Mouse (Mus musculus): ENCODE data around the gene Cldn20. TPM values are rescaled to one million over a fixed set of nuclear protein-coding genes. Genes with fewer than 3 reads are reported as not detected.

Cldn20 gene
- polyA plus RNA-seq (2016; fragmentation: Nextera tagmentation; extraction: Ambion mirVana) = 0.23 and 0.24 TPM in 2 replicates

DNA sequence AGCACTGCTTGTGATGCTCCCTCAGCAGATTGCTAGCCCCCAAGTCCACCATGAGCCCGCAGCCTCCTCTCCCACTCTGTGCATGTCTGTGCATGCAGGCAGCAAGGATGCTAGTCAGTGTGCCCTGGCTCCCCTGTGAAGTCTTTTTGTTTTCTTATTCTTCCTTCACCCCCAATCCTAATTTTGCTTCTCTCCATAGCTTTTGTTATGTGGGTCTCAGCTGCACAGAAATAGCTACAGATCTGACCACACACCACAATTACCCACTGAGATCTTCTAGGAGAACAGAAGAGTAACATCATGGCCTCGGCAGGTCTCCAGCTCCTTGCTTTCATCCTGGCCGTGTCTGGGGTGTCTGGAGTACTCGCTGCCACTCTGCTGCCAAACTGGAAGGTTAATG is at the start of gene Cldn20:
Gene Cldn20, plus strand, starts transcription at position 301 of the 400 bp plus-strand sequence.
- no peaks in the 10 kb centered on the region for H3K36me3 ChIP-seq
- no peaks in the 10 kb centered on the region for H3K4me1 ChIP-seq
- no peak within 1 kb of the TSS for H3K27ac ChIP-seq
- 89% methylated on average over 4 of the region's 4 CpGs for WGBS
- H3K4me3 ChIP-seq = no peak within 1 kb of the TSS
- no peak for DNase-seq (ENCODE audit: low spot score)
- no peaks in the 10 kb centered on the region for H3K27me3 ChIP-seq (ENCODE audit: low read depth, poor library complexity, severe bottlenecking)
- no peaks in the 10 kb centered on the region for H3K9me3 ChIP-seq (replicated peaks)

DNA sequence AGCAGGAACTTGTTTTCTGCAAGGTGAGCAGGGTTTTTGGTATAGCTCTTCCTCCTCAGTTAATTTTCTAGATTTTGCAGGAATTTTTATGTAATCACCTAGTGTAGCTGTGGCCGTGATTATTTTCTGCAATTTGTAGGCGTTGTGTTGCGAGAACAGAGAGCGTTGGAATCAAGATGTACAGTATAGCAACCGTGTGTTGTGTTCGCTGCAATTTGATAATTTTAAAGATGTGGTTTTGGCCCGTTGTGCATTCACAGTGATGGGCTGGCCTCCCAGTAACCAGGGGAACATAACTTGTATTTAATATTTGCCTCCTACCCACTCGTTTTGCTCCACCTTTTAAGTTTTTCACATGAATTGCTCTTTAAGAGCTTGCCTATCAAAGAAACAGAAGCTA is 49.3 kb upstream of the Cldn20 start:
- Histone ChIP-seq H3K27ac (no peak overlapping the region), H3K9me3 (replicated peaks) (no peaks in the 10 kb centered on the region), H3K27me3 (ENCODE audit: low read depth, poor library complexity, severe bottlenecking) (no peaks in the 10 kb centered on the region), H3K4me1 (no peaks in the 10 kb centered on the region), H3K4me3 (no peak overlapping the region), H3K36me3 (no peaks in the 10 kb centered on the region)
- 91% methylated on average over 8 of the region's 8 CpGs for WGBS
- DNase-seq (ENCODE audit: low spot score) = no peak

DNA sequence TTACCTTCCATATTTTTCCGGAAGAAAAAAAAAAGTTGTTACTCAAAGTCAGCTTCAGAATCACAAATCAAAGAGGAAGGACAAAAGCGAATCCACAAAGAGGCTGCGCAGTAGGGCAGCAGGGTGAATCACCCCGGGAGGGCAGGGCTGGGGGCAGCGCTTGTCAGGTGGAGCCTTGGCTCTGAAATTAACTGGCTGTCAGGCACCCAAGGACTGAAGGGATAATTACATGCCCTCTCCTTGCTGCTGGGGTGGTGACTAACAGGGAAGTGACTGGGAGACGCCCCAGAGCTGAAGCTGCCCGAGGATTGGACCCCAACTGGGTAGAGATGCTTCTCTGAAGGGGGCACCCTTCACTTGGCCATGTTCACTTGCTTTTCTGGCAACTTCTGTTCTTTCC is 46.5 kb upstream of the Cldn20 start:
- WGBS = 78% methylated on average over 7 of the region's 7 CpGs
- Histone ChIP-seq H3K4me3 (no peak overlapping the region), H3K27me3 (ENCODE audit: low read depth, poor library complexity, severe bottlenecking) (no peaks in the 10 kb centered on the region), H3K36me3 (no peaks in the 10 kb centered on the region), H3K27ac (no peak overlapping the region), H3K4me1 (no peaks in the 10 kb centered on the region), H3K9me3 (replicated peaks) (no peaks in the 10 kb centered on the region)
- DNase-seq (ENCODE audit: low spot score) = no peak

DNA sequence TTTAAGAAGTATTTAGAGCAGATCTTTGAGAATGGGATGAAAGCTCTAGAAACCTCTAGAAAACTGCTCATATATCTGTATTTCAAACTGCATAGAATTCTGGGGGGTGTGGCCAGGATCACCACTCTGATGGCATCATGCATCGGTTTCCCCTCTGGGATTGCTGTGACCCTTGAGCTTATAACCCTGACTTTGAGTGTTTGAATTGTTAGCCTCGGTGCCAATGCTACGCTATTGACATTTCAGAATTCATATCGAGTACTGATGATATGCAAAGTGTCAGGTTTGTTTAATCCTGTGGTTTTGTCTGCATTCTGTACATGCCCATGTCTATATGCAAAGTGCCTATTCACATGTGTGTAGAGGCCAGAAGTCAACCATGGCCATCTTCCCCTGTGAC is 45.1 kb upstream of the Cldn20 start:
- Histone ChIP-seq H3K27ac (no peak overlapping the region), H3K9me3 (replicated peaks) (no peaks in the 10 kb centered on the region), H3K27me3 (ENCODE audit: low read depth, poor library complexity, severe bottlenecking) (no peaks in the 10 kb centered on the region), H3K36me3 (no peaks in the 10 kb centered on the region), H3K4me3 (no peak overlapping the region), H3K4me1 (no peaks in the 10 kb centered on the region)
- no peak for DNase-seq (ENCODE audit: low spot score)
- WGBS = 91% methylated on average over 4 of the region's 4 CpGs

DNA sequence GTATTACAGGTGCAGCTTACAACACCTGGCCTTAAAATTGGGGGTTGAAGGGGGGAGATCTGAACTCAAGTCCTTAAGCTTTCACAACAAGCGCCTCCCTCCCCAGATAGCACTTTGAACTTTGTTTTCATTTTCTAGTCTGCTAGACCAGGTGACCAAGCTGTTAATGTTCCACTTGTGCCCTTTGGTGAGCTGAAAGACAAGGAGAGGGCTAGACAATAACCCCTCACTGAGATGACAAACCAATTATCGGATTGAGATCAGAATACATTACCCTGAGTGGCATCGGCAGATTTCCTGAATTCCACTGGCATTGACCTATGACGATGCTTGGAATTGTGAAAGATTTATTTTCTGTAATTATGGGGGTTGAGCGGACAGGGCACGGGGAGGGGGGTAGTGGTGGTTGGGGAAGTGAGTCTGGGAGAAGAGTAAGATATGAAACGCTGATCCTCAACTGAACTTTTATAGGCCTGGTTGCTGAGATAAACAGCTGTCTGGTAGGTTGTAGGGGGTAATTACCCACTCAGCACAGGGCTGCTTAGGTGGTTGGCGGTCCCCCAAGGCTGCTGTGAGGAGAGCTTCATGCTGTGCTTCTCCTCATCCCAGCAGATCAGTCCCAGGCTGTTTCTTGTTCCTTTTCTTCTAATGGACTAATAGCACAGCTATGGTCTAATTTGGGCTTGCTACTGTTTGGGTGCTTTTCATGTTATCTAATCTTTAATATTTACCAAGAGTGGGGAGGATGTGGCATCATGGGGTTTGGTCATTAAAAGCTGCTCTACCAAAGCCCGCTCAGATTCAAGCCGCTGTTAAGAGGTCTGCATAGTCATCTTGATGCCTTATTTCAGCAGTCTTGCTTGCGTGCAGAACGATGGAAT is 44.4 kb upstream of the Cldn20 start:
- no peaks in the 10 kb centered on the region for H3K4me1 ChIP-seq
- 83% methylated on average over 12 of the region's 12 CpGs for WGBS
- H3K27ac ChIP-seq = no peak overlapping the region
- no peaks in the 10 kb centered on the region for H3K36me3 ChIP-seq
- no peaks in the 10 kb centered on the region for H3K27me3 ChIP-seq (ENCODE audit: low read depth, poor library complexity, severe bottlenecking)
- no peaks in the 10 kb centered on the region for H3K9me3 ChIP-seq (replicated peaks)
- no peak for DNase-seq (ENCODE audit: low spot score)
- H3K4me3 ChIP-seq = no peak overlapping the region

DNA sequence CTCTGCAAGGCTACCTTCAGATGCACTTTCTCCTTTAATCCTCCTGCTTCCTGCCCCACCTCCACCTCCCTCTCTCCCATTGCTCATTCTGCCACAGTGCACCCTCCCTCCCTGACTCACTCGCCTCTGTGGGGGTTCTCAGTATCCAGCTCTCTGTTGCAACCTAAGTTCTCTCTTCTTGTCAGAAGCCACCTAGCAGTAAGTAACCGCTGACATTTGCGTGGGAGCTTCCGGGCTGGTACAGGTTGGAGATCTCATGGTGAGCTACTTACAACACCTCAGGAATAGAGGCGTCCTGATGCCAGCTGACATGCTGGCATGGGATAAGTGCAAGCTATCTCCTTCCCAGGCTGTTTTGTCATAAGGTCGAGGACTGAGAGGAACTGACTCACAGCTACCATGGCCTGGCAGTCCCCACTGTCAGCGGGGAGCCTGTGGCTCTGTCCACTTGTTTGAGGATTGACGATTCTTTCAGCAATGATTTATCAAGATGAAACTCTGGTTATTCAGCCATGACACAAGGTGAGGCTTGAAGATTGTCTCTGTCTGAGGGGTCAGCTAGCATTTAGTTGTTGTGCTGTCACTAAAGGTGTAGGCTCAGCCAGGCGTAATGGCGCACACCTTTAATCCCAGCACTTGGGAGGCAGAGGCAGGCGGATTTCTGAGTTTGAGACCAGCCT is 42.0 kb upstream of the Cldn20 start:
- DNase-seq (ENCODE audit: low spot score) = no peak
- Histone ChIP-seq H3K27me3 (ENCODE audit: low read depth, poor library complexity, severe bottlenecking) (no peaks in the 10 kb centered on the region), H3K4me1 (no peaks in the 10 kb centered on the region), H3K27ac (no peak overlapping the region), H3K36me3 (no peaks in the 10 kb centered on the region), H3K4me3 (no peak overlapping the region), H3K9me3 (replicated peaks) (no peaks in the 10 kb centered on the region)
- 85% methylated on average over 11 of the region's 11 CpGs for WGBS

DNA sequence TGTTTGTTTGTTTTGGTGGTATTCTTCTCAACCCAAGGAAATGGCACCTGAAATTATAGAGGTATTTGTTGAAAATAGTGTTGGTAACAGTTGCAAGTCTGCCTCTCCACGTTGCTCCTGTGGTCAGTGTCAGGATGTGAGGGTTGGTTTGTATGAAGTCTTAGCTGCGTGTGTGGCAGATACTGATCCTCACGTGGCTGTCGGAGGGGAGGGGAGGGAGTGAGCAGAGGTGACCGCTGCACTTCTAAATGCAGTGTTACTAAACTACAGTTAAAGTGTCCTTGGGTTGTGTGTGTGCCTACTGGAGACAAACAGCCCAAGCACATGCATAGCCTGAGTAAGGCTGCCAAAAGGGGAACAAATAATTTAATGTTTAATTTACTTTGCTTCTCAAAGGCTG is 41.3 kb upstream of the Cldn20 start:
- Histone ChIP-seq H3K27me3 (ENCODE audit: low read depth, poor library complexity, severe bottlenecking) (no peaks in the 10 kb centered on the region), H3K27ac (no peak overlapping the region), H3K36me3 (no peaks in the 10 kb centered on the region), H3K4me1 (no peaks in the 10 kb centered on the region), H3K9me3 (replicated peaks) (no peaks in the 10 kb centered on the region), H3K4me3 (no peak overlapping the region)
- 71% methylated on average over 5 of the region's 5 CpGs for WGBS
- DNase-seq (ENCODE audit: low spot score) = no peak

DNA sequence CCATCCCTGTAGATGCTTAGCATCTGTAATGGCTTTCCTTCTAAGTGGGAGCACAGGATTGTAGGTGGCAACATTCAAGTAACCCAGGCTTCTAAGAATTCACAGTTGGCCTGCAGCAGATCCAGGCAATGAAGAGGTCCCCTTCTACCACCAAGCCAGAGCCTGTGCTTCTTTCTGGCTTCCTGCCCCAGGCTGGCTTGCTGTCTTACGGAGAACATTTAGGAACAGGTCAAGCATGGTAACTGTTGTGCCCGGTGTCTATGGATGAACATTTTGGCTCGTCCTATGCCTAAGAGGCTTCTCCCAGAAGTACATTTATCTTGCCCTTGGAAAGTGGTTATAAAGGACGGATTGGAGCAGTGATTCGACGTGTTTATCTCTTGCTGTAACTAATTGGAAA is 40.7 kb upstream of the Cldn20 start:
- WGBS = 86% methylated on average over 6 of the region's 6 CpGs

DNA sequence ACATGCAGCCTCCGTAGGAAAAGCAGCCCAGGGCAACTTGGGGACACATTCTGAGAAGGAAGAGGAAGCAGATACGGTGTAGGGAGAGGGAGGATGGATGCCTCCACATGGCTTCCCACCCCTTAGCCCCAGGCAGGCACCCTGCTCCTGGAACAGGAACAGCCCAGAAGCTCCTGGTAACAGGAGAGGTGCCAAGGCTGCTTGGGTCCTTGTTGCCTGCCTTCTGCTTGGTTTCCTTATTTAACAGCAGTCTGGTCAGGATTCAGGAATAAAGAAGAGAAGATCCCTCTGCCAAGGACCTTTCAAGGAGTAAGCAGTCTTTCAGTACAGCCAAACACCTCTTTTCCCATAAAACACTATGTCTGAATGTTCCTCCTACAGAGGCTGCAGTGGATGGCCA is 36.8 kb upstream of the Cldn20 start:
- Histone ChIP-seq H3K27me3 (ENCODE audit: low read depth, poor library complexity, severe bottlenecking) (no peaks in the 10 kb centered on the region), H3K4me1 (no peaks in the 10 kb centered on the region), H3K4me3 (no peak overlapping the region), H3K27ac (no peak overlapping the region), H3K9me3 (replicated peaks) (no peaks in the 10 kb centered on the region), H3K36me3 (no peaks in the 10 kb centered on the region)
- no peak for DNase-seq (ENCODE audit: low spot score)
- 73% methylated on average over 2 of the region's 2 CpGs for WGBS

More for the DNA sequence above, 40.7 kb upstream of the Cldn20 start:
- Histone ChIP-seq H3K36me3 (no peaks in the 10 kb centered on the region), H3K4me1 (no peaks in the 10 kb centered on the region), H3K4me3 (no peak overlapping the region), H3K27me3 (ENCODE audit: low read depth, poor library complexity, severe bottlenecking) (no peaks in the 10 kb centered on the region), H3K27ac (no peak overlapping the region), H3K9me3 (replicated peaks) (no peaks in the 10 kb centered on the region)
- no peak for DNase-seq (ENCODE audit: low spot score)

DNA sequence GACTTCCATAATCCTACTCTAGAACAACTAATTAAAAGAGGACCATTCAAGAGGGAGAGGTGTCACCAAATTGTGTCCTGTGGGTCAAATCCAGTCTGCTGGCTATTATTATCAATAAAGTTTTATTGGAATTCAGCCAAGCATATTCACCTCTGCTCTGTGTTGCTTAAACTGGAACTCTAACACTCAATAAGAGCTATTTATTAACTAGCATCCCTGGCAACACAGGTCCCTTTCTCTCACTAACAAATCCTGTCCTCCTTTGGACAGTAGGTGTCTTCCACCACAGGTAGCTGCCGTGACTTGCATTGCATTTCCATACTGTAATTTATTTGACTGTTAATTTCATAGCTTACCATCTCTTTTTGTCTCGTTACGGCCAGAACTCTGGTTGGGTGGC is 36.3 kb upstream of the Cldn20 start:
- WGBS = 93% methylated on average over 3 of the region's 3 CpGs
- no peak overlapping the region for H3K27ac ChIP-seq
- no peaks in the 10 kb centered on the region for H3K9me3 ChIP-seq (replicated peaks)
- H3K4me3 ChIP-seq = no peak overlapping the region
- H3K4me1 ChIP-seq = no peaks in the 10 kb centered on the region
- DNase-seq (ENCODE audit: low spot score) = no peak
- no peaks in the 10 kb centered on the region for H3K27me3 ChIP-seq (ENCODE audit: low read depth, poor library complexity, severe bottlenecking)
- no peaks in the 10 kb centered on the region for H3K36me3 ChIP-seq

DNA sequence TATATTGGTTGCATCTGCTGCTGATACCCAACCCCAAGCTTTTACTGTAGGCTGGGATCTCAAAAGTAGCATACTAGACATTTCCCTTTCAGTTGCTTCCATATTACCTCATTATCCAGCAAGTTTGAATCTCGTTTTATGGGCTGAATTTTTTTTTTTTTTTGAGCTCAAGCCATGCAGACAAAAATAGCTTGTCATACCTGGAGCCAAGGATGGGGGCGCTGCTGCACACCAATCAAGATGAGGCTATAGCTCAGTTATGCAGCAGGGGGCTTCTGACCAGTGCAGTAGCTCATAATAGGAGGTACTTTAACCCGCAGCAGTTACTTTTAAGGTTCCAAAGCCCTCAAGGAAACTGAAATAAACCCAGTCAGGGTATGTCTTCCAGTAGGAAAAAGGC is 34.3 kb upstream of the Cldn20 start:
- Histone ChIP-seq H3K27ac (no peak overlapping the region), H3K27me3 (ENCODE audit: low read depth, poor library complexity, severe bottlenecking) (no peaks in the 10 kb centered on the region), H3K9me3 (replicated peaks) (no peaks in the 10 kb centered on the region), H3K4me3 (no peak overlapping the region), H3K4me1 (no peaks in the 10 kb centered on the region), H3K36me3 (no peaks in the 10 kb centered on the region)
- peak; percentile 55 for DNase-seq (ENCODE audit: low spot score)
- 35% methylated on average over 3 of the region's 3 CpGs for WGBS

DNA sequence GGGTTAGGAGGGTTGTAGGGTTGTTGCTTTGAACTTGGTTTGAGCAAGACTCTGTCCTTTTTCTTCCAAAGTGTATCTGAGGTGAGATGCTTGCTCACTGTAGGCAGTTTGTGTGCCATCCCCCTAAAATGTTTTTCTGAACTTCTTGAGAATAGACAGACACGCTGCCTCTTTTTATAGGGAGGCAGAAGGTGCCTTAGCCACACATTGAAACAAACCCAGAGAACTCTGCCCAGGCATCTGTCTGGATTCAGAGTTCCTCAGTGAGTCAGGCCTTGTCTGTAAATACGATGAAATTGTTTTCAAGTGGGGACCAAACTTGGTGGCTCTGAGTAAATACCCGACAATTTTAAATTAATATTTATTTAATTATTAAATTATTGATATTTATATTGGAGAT is 33.8 kb upstream of the Cldn20 start:
- Histone ChIP-seq H3K27ac (no peak overlapping the region), H3K9me3 (replicated peaks) (no peaks in the 10 kb centered on the region), H3K4me3 (no peak overlapping the region), H3K36me3 (no peaks in the 10 kb centered on the region), H3K27me3 (ENCODE audit: low read depth, poor library complexity, severe bottlenecking) (no peaks in the 10 kb centered on the region), H3K4me1 (no peaks in the 10 kb centered on the region)
- no peak for DNase-seq (ENCODE audit: low spot score)
- WGBS = 92% methylated on average over 3 of the region's 3 CpGs

DNA sequence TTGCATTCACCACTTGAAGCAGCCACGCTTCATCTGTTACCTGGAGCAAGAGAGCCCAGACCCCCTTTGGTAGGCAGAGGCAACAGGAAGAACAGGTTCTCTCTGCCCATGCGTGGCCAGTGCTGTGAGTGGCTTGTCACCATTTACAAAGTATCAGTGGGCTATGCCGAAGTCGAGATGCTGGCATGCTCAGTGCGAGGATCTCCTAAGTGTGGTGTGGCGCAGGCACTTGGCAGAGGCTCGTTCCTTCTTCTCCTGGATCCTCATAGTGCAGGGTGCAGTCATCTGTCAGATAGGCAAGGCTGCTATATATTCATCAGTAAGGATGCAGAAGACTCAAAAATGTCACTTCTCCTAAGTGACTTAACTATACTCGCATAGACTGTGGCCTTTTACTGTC is 32.9 kb upstream of the Cldn20 start:
- no peaks in the 10 kb centered on the region for H3K4me1 ChIP-seq
- no peaks in the 10 kb centered on the region for H3K27me3 ChIP-seq (ENCODE audit: low read depth, poor library complexity, severe bottlenecking)
- 90% methylated on average over 8 of the region's 8 CpGs for WGBS
- no peak overlapping the region for H3K27ac ChIP-seq
- DNase-seq (ENCODE audit: low spot score) = no peak
- no peaks in the 10 kb centered on the region for H3K9me3 ChIP-seq (replicated peaks)
- H3K4me3 ChIP-seq = no peak overlapping the region
- no peaks in the 10 kb centered on the region for H3K36me3 ChIP-seq
